In the genomic region with DNA sequence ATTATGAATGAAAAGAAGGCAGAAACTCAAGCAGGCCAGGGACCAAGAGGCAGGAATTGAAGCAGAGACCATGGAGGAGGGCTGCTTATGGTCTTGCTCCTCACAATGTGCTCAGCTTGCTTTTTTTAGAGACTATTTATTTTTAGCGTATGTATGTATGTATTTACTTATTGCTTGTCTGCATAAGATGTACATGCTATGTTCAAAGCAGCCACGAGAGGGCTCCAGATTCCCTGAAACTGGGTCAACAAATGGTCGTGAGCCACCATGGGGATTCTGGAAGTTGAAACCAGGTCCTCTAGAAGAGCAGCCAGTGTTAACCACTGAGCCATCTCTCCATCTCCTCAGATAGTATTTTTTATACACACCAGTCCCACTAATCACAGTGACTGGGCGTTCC, we compare ENCODE assay signal across 8 mouse cellular contexts.
DNase-seq lines count a peak whose midpoint lies in the region; TF ChIP-seq lines count a peak whose summit lies in the region.
"Not testable (repeated sequence)": the region's sequence is repeated elsewhere in the genome, so short reads cannot be mapped to it uniquely, and the experiment has no call there.

No protein-coding gene starts in this region.

- H3K4me2 ChIP-seq in CH12.LX (ENCODE audit: insufficient read depth, low read depth, poor library complexity, severe bottlenecking), result not testable (repeated sequence)

- not testable (repeated sequence) for H3K9me3 ChIP-seq in CH12.LX (replicated peaks; ENCODE audit: low read length)

- peak; percentile 19 to 55; a peak in 3 of 4 replicates for TF ChIP-seq CTCF in CH12.LX (conservative IDR thresholded peaks at IDR 0.05 in 1 of 2, IDR thresholded peaks at IDR 0.05 in 1 of 2; ENCODE audit: low read depth in 2 of 2, low read length in 2 of 2)

- not testable (repeated sequence) for H3K27me3 ChIP-seq in CH12.LX (replicated peaks)

- TF ChIP-seq EP300 in CH12.LX (IDR thresholded peaks at IDR 0.05; ENCODE audit: low read length), result not testable (repeated sequence)

- 15% methylated on average over 4 of the region's 4 CpGs for WGBS in large intestine, adult 2 months

- dilution Hi-C loops in CH12.LX (cut with MboI; ENCODE audit: extremely low pct_ligation_motif_present, extremely low pct_unique_long_range_greater_than_20kb, low sequenced_read_pairs), result not testable (repeated sequence)

- not testable (repeated sequence) for H3K79me2 ChIP-seq in CH12.LX (replicated peaks; ENCODE audit: control insufficient read depth, extremely low read depth, insufficient read depth, poor library complexity, severe bottlenecking)

- not testable (repeated sequence) for H3K9ac ChIP-seq in CH12.LX (ENCODE audit: insufficient read depth, low read depth)

- H3K4me3 ChIP-seq in CH12.LX (replicated peaks in 1 of 3; ENCODE audit: low read depth in 2 of 3, low read length in 2 of 3, poor library complexity in 1 of 3), result not testable (repeated sequence)

- H3K4me1 ChIP-seq in CH12.LX (ENCODE audit: control insufficient read depth in 1 of 2, insufficient read depth in 2 of 2), result not testable (repeated sequence)

- not testable (repeated sequence) for TF ChIP-seq POLR2A in CH12.LX (IDR thresholded peaks at IDR 0.05; ENCODE audit: low read depth, low read length)

- DNase-seq in CH12.LX (ENCODE audit: extremely low read depth) (peak; percentile 33), liver (peak; percentile 63)
- peak; percentile 28 for DNase-seq in c-Kit-positive CD71-negative TER-119-negative erythroid progenitor cells, embryonic 14.5 days (ENCODE audit: low read depth)
- peak; percentile 17 for DNase-seq in fibroblast of lung, adult 2 months (ENCODE audit: low read depth)
- DNase-seq in heart, postnatal 10 days, result peak; percentile 80 to 88
- DNase-seq in large intestine, adult 2 months (ENCODE audit: low read depth, low spot score), result peak; percentile 1
- peak; percentile 54 for DNase-seq in ovary, postnatal 36 days (ENCODE audit: low spot score)
- peak; percentile 16 to 25 for DNase-seq in thymus, adult 18-20 months

- in situ Hi-C loops in CH12.LX (cut with MboI; ENCODE audit: low pct_ligation_motif_present, low pct_unique_long_range_greater_than_20kb, low sequenced_read_pairs), result loop anchor here (25.0 kb wide), 1 partner anchor 187 kb away; no protein-coding TSS in a partner anchor

- peak; percentile 38 for TF ChIP-seq RAD21 in CH12.LX (IDR thresholded peaks at IDR 0.05; ENCODE audit: low read depth, low read length)

- intact Hi-C loops in heart, postnatal 10 days (cut with DNase I), result loop anchor here (5.0 to 10.0 kb wide), 3 partner anchors 152 to 539 kb away; no protein-coding TSS in a partner anchor

- H3K27ac ChIP-seq in CH12.LX (ENCODE audit: insufficient read depth, low read depth), result not testable (repeated sequence)

- not testable (repeated sequence) for H3K36me3 ChIP-seq in CH12.LX (replicated peaks in 1 of 2; ENCODE audit: control insufficient read depth in 1 of 2, insufficient read depth in 1 of 2, low read length in 1 of 2)

TF ChIP-seq in CH12.LX, 34 proteins besides CTCF, POLR2A, EP300 and RAD21:
- peak; percentile 44 for TF ChIP-seq SMC3 (IDR thresholded peaks at IDR 0.05; ENCODE audit: low read depth, low read length)

Comparison
In these comparisons a context has a peak if more than half of its experiments do, and no peak if none do; other contexts are left out.
1. DNase-seq: peak in every context shown above with its lines; median percentile 84 in heart, postnatal 10 days; 63 in liver; 54 in ovary, postnatal 36 days; 33 in CH12.LX; 28 in c-Kit-positive CD71-negative TER-119-negative erythroid progenitor cells, embryonic 14.5 days; 20 in thymus, adult 18-20 months; 17 in fibroblast of lung, adult 2 months; 1 in large intestine, adult 2 months.